Mouse (Mus musculus): ENCODE data around the gene Rnf224. TPM values are rescaled to one million over a fixed set of nuclear protein-coding genes. Genes with fewer than 3 reads are reported as not detected.

Gene Rnf224
- total RNA-seq, 2 experiments from 2014 or later: not detected

GRCm38 (mm10) chr2:25207593-25207992, 29.0 kb downstream of the Rnf224 start:
- intact Hi-C loops (cut with DNase I): no loop called here
- no peak for DNase-seq (ENCODE audit: extremely low spot score in 1 of 2, low spot score in 2 of 2)

- intact Hi-C loops (cut with DNase I): no loop called here
- DNase-seq (ENCODE audit: extremely low spot score in 1 of 2, low spot score in 2 of 2): peak in 1 of 2 experiments; percentile 60
These were observed 32.9 kb downstream of the Rnf224 start for GRCm38 (mm10) chr2:25203631-25204214.

- no peak for DNase-seq (ENCODE audit: extremely low spot score in 1 of 2, low spot score in 2 of 2)
- intact Hi-C loops (cut with DNase I): no loop called here
These were observed 36.0 kb downstream of the Rnf224 start for GRCm38 (mm10) chr2:25200631-25201030.

GRCm38 (mm10) chr2:25197946-25198345, 38.6 kb downstream of the Rnf224 start:
- intact Hi-C loops (cut with DNase I): no loop called here
- no peak for DNase-seq (ENCODE audit: extremely low spot score in 1 of 2, low spot score in 2 of 2)

- intact Hi-C loops (cut with DNase I): no loop called here
- DNase-seq (ENCODE audit: extremely low spot score in 1 of 2, low spot score in 2 of 2): no peak
These were observed 39.4 kb downstream of the Rnf224 start for GRCm38 (mm10) chr2:25197191-25197590.

- intact Hi-C loops (cut with DNase I): no loop called here
- DNase-seq (ENCODE audit: extremely low spot score in 1 of 2, low spot score in 2 of 2): peak in 1 of 2 experiments; percentile 92
These were observed 40.2 kb downstream of the Rnf224 start, which contains the start of gene Tor4a for GRCm38 (mm10) chr2:25196172-25196954. TSS of gene Tor4a (minus strand) at chr2:25196886.

GRCm38 (mm10) chr2:25195211-25196156, 41.1 kb downstream of the Rnf224 start:
- intact Hi-C loops (cut with DNase I): loop anchor here (2.0 kb wide), 1 partner anchor 59 kb away; the partner anchor contains the start of gene Tmem203

GRCm38 (mm10) chr2:25194486-25195171, 42.0 kb downstream of the Rnf224 start:
- DNase-seq (ENCODE audit: extremely low spot score in 1 of 2, low spot score in 2 of 2): peak in 1 of 2 experiments; percentile 46
- intact Hi-C loops (cut with DNase I): loop anchor here (2.0 kb wide), 1 partner anchor 60 kb away; the partner anchor contains the start of gene Tmem203

More at GRCm38 (mm10) chr2:25195211-25196156, 41.1 kb downstream of the Rnf224 start:
- DNase-seq (ENCODE audit: extremely low spot score in 1 of 2, low spot score in 2 of 2): peak in 1 of 2 experiments; percentile 86

- DNase-seq (ENCODE audit: extremely low spot score in 1 of 2, low spot score in 2 of 2): no peak
- intact Hi-C loops (cut with DNase I): loop anchor here (2.0 kb wide), 1 partner anchor 61 kb away; the partner anchor contains the start of gene Tmem203
These were observed 42.6 kb downstream of the Rnf224 start for GRCm38 (mm10) chr2:25194006-25194405.

- DNase-seq (ENCODE audit: extremely low spot score in 1 of 2, low spot score in 2 of 2): peak; percentile 74 to 84
- intact Hi-C loops (cut with DNase I): no loop called here
These were observed 43.2 kb downstream of the Rnf224 start for GRCm38 (mm10) chr2:25193330-25193770.

GRCm38 (mm10) chr2:25187841-25188240, 48.7 kb downstream of the Rnf224 start:
- intact Hi-C loops (cut with DNase I): loop anchor here (5.0 kb wide), 3 partner anchors 61 to 216 kb away; partner anchors contain the start of gene Noxa1

GRCm38 (mm10) chr2:25186575-25186930, 50.0 kb downstream of the Rnf224 start:
- DNase-seq (ENCODE audit: extremely low spot score in 1 of 2, low spot score in 2 of 2): no peak
- intact Hi-C loops (cut with DNase I): loop anchor here (5.0 kb wide), 3 partner anchors 59 to 214 kb away; partner anchors contain the start of gene Noxa1

More at GRCm38 (mm10) chr2:25187841-25188240, 48.7 kb downstream of the Rnf224 start:
- no peak for DNase-seq (ENCODE audit: extremely low spot score in 1 of 2, low spot score in 2 of 2)

GRCm38 (mm10) chr2:25185625-25186574, 50.7 kb downstream of the Rnf224 start:
- DNase-seq (ENCODE audit: extremely low spot score in 1 of 2, low spot score in 2 of 2): peak in 1 of 2 experiments; percentile 84
- intact Hi-C loops (cut with DNase I): loop anchor here (5.0 kb wide), 3 partner anchors 59 to 214 kb away; partner anchors contain the start of gene Noxa1

- no peak for DNase-seq (ENCODE audit: extremely low spot score in 1 of 2, low spot score in 2 of 2)
- intact Hi-C loops (cut with DNase I): no loop called here
These were observed 52.1 kb downstream of the Rnf224 start for GRCm38 (mm10) chr2:25184496-25184895.
